Mouse (Mus musculus) G1E (cell line): ENCODE results near the gene Tanc2. TPM values are rescaled to one million over a fixed set of nuclear protein-coding genes. Genes with fewer than 3 reads are reported as not detected.

Source experiments
- ATAC-seq: 2 replicates; pipeline ENCODE4 v1.8.0; 2016; ENCODE audit warnings: mild to moderate bottlenecking; ENCODE audit not compliant: insufficient number of reproducible peaks, poor library complexity, low FRiP score, severe bottlenecking; ENCODE audit errors: extremely low read depth
- DNase-seq: peaks from one replicate; pipeline ENCODE4 v3.0.0; 2012; ENCODE audit warnings: low spot score
- H3K27me3 ChIP-seq: 2 replicates; pipeline ENCODE4 v1.6.1; 2012; ENCODE audit warnings: mild to moderate bottlenecking, low read length, inconsistent platforms; ENCODE audit not compliant: insufficient read depth
- H3K36me3 ChIP-seq: replicated peaks from 2 replicates; pipeline ENCODE3; 2012; ENCODE audit warnings: mild to moderate bottlenecking, inconsistent platforms
- H3K4me1 ChIP-seq: 2 replicates; pipeline ENCODE4 v1.6.1; 2012; ENCODE audit warnings: low read depth, low read length, inconsistent platforms, mixed read lengths; ENCODE audit not compliant: insufficient read depth
- H3K4me3 ChIP-seq: 2 replicates; pipeline ENCODE4 v1.5.1; 2012; ENCODE audit warnings: low read depth, mild to moderate bottlenecking, inconsistent platforms, low read length, moderate library complexity, mixed read lengths
- H3K9me3 ChIP-seq: replicated peaks from 2 replicates; pipeline ENCODE4 v1.6.1; 2012; ENCODE audit warnings: inconsistent platforms
- CTCF ChIP-seq: IDR thresholded peaks from 2 replicates; pipeline ENCODE4 v1.5.1; 2012; ENCODE audit warnings: low read depth, low read length, inconsistent platforms, mixed read lengths
- GATA1 ChIP-seq: IDR thresholded peaks from 2 replicates; pipeline ENCODE4 v1.6.1; 2012; ENCODE audit warnings: borderline replicate concordance, low read length, inconsistent platforms, mixed read lengths
- GATA2 ChIP-seq: IDR thresholded peaks from 2 replicates; pipeline ENCODE4 v1.6.1; 2012; ENCODE audit warnings: low read depth, low read length, inconsistent platforms, borderline replicate concordance
- POLR2AphosphoS5 ChIP-seq: IDR thresholded peaks from 2 replicates; pipeline ENCODE4 v1.6.1; 2012; ENCODE audit warnings: low read depth, low read length, inconsistent platforms; ENCODE audit not compliant: insufficient replicate concordance
- TAL1 ChIP-seq: conservative IDR thresholded peaks from 2 replicates; pipeline ENCODE4 v1.6.1; 2012; ENCODE audit warnings: low read depth, low read length, inconsistent platforms, mixed read lengths
- polyA plus RNA-seq: library from polyadenylated mRNA; stranded (reverse); fragments of >175 nt; gene quantifications from 2 replicates; pipeline ENCODE4 v1.2.3, GENCODE M21; 2012
- total RNA-seq, 2 experiments: library from RNA; stranded (forward) in 1 of 2; stranded (reverse) in 1 of 2; fragments of 200-1000 nt in 1 of 2; fragments of >200 nt in 1 of 2; fragmentation: Nextera tagmentation in 1 of 2; gene quantifications; 2 replicates each; pipeline ENCODE4 v1.2.3; 2014 to 2017

Gene Tanc2
- total and polyA plus RNA-seq, 3 experiments: 0.27 to 1.4 TPM; not detected in 1

- no peak overlapping the region for H3K4me3 ChIP-seq
- no peak for DNase-seq
- H3K4me1 ChIP-seq: peaks cover 2% of the 10 kb centered on the region; the same call in 1 of the 2 replicates
- H3K36me3 ChIP-seq: no peaks in the 10 kb centered on the region
- no peaks in the 10 kb centered on the region for H3K9me3 ChIP-seq
- no peak for TF ChIP-seq GATA2
- peaks cover 58% of the 10 kb centered on the region for H3K27me3 ChIP-seq
- ATAC-seq: no peak
Observed at GRCm38 (mm10) chr11:105931380-105931779, 341.6 kb downstream of the Tanc2 start.

GRCm38 (mm10) chr11:105933746-105934145 is 344.0 kb downstream of the Tanc2 start:
- Histone ChIP-seq H3K27me3 (peaks cover 60% of the 10 kb centered on the region), H3K4me1 (no peaks in the 10 kb centered on the region), H3K9me3 (no peaks in the 10 kb centered on the region), H3K36me3 (no peaks in the 10 kb centered on the region), H3K4me3 (no peak overlapping the region)
- ATAC-seq (no peak), DNase-seq (no peak)
- TF ChIP-seq CTCF (no peak), POLR2AphosphoS5 (no peak), TAL1 (no peak), GATA1 (no peak), GATA2 (no peak)

- peaks cover 57% of the 10 kb centered on the region for H3K27me3 ChIP-seq
- H3K4me3 ChIP-seq: no peak overlapping the region
- ATAC-seq: no peak
- H3K36me3 ChIP-seq: no peaks in the 10 kb centered on the region
- H3K4me1 ChIP-seq: no peaks in the 10 kb centered on the region
- no peak for DNase-seq
- H3K9me3 ChIP-seq: no peaks in the 10 kb centered on the region
- TF ChIP-seq GATA1 (no peak), GATA2 (no peak), TAL1 (no peak), POLR2AphosphoS5 (no peak), CTCF (no peak)
Observed at GRCm38 (mm10) chr11:105934303-105934711, 344.5 kb downstream of the Tanc2 start.

GRCm38 (mm10) chr11:105934816-105935215 is 345.0 kb downstream of the Tanc2 start:
- DNase-seq: no peak
- Histone ChIP-seq H3K4me1 (no peaks in the 10 kb centered on the region), H3K36me3 (no peaks in the 10 kb centered on the region), H3K4me3 (no peak overlapping the region), H3K27me3 (peaks cover 57% of the 10 kb centered on the region), H3K9me3 (no peaks in the 10 kb centered on the region)
- TF ChIP-seq TAL1 (no peak), CTCF (no peak), POLR2AphosphoS5 (no peak), GATA1 (no peak), GATA2 (no peak)
- no peak for ATAC-seq

- DNase-seq (no peak), ATAC-seq (no peak)
Observed at GRCm38 (mm10) chr11:105935496-105935895, 345.7 kb downstream of the Tanc2 start.

GRCm38 (mm10) chr11:105936200-105936599 is 346.4 kb downstream of the Tanc2 start:
- H3K9me3 ChIP-seq: no peaks in the 10 kb centered on the region
- H3K36me3 ChIP-seq: no peaks in the 10 kb centered on the region
- peaks cover 50% of the 10 kb centered on the region for H3K27me3 ChIP-seq
- TF ChIP-seq GATA2 (no peak), GATA1 (no peak), TAL1 (no peak), CTCF (no peak), POLR2AphosphoS5 (no peak)
- H3K4me3 ChIP-seq: no peak overlapping the region
- ATAC-seq (no peak), DNase-seq (no peak)
- no peaks in the 10 kb centered on the region for H3K4me1 ChIP-seq

More at GRCm38 (mm10) chr11:105935496-105935895, 345.7 kb downstream of the Tanc2 start:
- H3K4me1 ChIP-seq: no peaks in the 10 kb centered on the region
- H3K27me3 ChIP-seq: peaks cover 55% of the 10 kb centered on the region
- H3K4me3 ChIP-seq: no peak overlapping the region
- TF ChIP-seq CTCF (no peak), GATA1 (no peak)
- no peaks in the 10 kb centered on the region for H3K36me3 ChIP-seq
- H3K9me3 ChIP-seq: no peaks in the 10 kb centered on the region

- Histone ChIP-seq H3K9me3 (no peaks in the 10 kb centered on the region), H3K36me3 (no peaks in the 10 kb centered on the region), H3K27me3 (peaks cover 45% of the 10 kb centered on the region), H3K4me1 (no peaks in the 10 kb centered on the region), H3K4me3 (no peak overlapping the region)
- ATAC-seq (no peak), DNase-seq (no peak)
- TF ChIP-seq TAL1: no peak
- TF ChIP-seq GATA1: no peak
- TF ChIP-seq CTCF: no peak
- no peak for TF ChIP-seq POLR2AphosphoS5
- TF ChIP-seq GATA2: no peak
Observed at GRCm38 (mm10) chr11:105936974-105937373, 347.2 kb downstream of the Tanc2 start.
